Mouse (Mus musculus) layer of hippocampus, postnatal 36 days (tissue): ENCODE measurements at regions not wholly inside any gene's neighbourhood (a gene's known extent, or its start where the extent isn't known, plus 50 kb on each side); places are given as distances from the start of the nearest gene placed in this dataset.
A peak's percentile ranks its signal among the peaks of the same experiment; 100 is the strongest.

Experiments used
- DNase-seq, 2 experiments: peaks; one replicate each; pipeline ENCODE4 v3.0.0; 2022

DNA sequence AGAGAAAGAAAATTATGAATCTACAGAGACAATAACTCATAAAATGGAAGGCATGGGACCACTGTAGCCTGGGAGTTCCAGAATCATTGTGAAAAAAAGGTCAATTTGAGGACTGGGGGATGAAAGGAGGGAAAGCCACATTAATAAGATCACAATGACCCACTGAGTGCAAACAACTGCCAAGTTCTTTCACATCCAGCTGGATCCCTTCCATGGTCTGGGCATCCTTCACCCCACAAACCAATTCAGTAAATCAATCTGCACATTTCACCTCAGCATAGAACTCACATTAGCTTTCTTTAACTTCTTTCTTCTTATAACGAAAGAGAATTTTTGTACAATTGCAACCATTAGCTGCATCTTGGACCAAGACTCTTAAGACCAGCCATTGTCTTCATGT, 169.4 kb downstream of the Gm19410 start:
- DNase-seq, result no peak

DNA sequence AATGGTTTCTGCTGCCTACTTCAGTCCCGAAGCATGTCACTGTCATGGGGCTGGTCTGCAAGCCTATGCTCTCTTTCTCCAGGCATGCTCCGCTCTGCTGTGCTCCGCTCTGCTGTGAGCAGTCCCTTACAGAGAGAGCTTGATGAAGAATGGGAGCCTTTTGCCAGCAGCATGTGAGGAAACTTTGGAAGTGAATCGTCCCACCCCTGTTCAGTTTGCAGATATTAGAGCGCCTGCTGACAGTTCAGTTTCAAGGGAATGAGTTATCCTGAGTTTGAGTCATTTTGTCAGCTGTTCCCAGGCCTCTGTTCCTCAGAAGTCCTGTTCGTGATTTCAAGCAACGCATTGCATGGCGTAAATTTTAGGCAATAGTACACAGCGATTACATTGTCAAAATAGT, 173.6 kb downstream of the Gm19410 start:
- no peak for DNase-seq

DNA sequence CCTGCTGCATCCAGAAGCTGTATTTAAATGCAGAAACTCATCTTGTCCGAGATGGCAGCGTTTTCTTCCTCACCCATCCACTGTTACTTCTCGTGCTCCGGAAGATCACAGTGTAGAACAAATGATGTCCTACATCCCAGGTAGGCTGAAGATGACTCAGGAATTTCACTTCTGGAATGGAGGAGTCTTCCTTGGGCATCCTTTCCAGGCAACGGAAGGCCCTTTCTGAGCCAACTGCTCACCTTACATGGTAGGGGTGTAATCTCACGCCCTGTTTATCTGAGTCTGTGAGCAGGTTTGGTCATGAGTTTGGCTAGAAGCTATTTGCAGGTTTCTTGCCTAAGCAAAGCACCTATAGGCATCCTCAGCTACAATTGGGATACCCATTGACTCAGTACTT, 176.9 kb downstream of the Gm19410 start:
- no peak for DNase-seq

DNA sequence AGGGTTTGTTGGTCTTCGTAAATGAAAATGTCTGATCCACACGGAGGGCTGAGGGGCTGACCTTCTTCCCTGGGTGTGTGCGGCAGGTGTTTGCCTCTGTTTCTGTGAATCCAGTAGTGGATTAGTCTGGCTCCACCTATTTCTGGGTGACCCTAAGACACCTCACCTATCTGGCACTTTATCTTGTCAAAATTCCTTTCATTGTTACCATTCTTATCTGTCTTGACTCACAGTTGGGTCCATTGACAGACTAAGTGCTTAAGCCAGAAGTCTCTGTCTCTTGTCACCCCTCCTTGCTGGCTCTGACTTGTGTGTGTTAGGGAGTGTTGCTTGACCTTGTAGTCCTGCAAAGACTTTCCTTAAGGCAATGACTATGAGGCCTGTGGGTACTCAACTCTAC, 178.1 kb downstream of the Gm19410 start:
- DNase-seq, result no peak

DNA sequence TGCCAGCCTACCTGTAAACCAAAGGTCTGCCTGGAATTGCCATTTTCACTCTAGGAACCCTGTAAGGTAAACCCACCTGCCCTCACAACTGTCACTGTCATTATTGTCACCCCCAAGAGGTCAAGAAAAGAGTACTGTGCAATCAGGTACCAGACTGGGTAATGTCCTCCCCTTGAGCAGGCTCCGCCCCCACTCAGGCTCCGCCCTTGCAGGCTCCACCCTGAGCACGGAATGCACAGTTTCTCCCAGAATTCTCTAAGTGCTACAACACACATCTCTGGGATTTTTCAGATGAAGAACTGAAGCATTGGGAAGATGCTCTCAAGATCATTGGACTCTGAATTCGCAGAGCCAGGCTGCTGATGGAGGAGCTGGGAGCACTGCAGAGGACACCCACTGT, 178.9 kb downstream of the Gm19410 start:
- DNase-seq, result no peak

DNA sequence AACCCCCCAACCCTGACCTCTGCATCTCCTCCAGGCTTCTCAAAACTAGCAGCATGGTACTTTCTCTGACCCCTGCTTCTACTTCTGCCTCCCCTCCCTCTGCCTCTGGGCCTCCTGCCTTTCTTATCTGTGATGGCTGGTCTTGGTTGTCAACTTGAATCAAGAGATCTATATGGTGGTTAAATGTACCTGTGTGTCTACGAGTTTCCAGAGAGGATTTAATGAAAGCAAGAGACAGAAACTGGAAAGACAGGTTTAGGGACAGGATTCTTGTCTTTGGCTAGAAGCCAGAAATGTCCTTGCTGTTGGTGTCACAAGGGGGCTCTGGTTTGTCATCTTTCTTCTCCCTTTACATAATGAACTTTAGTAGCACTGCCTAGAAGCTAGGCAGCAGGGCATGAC, 180.9 kb downstream of the Gm19410 start:
- no peak for DNase-seq

DNA sequence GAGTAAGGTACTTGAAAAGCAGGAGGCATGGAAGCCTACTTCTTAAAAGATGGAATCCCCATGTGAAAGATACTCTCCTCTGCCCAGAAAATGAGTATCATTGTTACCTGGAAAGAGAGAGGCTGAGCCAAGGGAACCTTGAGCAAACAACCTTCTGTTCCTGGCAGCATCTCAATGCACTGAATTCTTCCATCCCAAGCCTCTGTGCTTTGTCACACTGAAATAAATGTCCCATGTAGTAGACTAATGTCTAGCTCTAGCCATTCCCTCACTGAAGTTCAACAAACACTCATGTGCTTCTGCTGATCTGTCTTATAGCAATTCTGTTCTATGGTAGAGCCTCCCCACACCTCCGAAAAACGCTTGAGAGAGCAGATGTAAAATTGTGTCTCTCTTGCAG, 182.6 kb downstream of the Gm19410 start:
- no peak for DNase-seq

DNA sequence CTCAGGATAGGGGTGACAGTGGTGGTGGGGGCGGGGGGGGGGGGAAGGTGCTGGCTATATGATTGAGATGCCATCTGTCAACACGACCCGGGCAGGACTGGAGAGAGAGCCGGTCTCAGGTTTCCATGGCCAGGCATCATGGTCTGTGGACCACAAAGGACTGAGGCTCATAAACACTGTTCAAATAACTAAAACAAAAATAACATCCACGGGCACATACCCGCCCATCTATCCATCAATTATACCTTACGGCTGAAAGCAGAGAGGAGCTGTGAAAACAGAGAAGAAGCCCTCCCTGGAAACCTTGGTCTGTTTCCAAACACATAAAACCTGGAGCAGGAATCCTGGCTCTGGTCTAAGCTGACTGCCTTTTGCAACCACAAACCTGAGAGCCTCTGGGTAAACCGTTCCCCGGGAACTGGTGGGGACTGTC, 183.2 kb downstream of the Gm19410 start:
- peak in 1 of 2 experiments; percentile 9 for DNase-seq

DNA sequence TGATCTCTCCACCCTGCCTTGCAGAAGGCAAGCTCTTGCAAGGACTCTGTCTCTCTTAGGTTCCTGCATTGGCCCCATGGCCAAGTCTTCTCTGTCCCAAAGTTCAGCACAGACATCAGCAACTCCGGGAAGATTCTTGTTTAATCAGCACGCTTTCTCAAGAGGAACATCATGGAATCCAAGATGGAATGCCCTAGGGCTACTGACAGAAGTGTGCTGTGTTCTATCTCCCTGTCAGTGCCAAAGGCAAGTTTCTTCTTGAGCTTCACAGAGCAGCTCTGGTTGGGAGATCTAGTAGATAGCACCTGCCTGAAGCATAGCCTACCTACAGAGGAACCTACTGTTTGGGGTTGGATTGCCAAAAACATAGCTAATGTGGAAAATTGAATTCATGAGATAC, 189.9 kb downstream of the Gm19410 start:
- no peak for DNase-seq

DNA sequence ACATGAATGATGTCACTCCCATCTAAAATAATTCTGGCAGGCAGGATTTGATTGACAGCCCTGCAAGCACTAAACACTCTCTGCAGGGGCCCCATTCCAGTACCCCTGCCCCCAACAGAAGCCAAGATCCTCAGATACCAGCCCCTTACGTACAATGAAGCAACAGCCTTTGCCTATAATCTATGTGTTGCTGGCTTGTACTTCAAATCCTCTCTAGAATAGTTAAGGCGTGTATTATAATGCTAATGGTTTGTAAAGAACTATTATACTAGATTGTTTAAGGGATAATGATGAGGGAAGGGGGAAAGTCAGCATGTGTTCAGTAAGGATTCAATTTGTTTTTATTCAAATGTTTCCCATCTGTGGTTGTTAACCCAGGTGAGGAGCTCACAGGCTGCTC, 190.7 kb downstream of the Gm19410 start:
- no peak for DNase-seq

DNA sequence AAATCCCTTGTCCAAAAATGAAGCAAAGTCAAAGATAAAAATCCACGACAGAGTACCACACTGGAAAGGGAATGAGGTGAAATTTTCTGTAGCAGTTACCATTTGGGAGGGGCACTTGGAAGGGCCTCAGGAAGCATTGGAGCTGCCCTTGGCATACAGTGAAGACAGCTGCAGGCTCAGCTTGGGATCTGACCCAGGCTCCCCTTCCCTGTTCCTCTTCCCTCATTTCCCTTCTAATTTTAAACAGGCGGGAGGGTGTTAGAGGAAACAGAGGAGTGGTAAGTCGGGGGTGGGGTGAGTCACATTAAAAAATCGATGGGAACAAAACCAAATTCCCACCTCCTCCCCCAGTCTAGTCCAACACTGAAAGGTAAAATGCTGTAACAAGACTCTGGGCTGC, 193.6 kb downstream of the Gm19410 start:
- no peak for DNase-seq

DNA sequence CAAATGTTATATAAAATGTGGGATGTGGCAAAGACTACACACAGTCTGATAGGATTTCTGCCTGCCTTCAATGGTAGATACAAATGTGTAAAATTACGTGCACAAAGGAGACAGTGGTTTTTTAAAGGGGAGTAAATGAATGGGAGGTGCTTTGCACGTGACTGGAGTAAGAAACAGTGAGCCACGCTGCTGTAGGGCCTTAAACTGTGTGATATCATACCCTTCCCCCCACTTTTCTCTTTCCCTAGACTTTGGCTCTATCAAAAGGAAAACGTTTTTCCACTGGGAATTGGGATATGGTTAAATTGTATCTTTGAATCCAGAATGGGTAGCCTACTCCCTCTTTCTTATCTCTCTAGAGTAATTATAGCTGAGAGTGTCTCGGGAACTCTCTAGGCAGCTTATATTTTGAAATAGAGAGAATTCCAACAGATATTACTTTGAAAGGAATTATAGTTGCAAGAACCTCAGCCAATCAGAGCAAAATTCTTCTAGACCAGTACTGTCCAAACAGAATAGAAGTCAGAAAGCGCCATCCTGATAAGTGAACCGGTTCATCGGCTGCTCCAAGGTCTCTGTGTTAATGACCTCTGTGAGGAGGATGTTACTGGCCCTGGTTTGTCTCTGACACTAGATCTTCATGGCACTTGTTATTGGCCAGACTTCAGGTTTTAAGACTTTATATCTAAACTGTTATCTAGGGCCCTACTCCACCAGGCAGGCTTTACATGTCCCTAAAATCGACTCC, 195.5 kb downstream of the Gm19410 start:
- DNase-seq, result no peak

DNA sequence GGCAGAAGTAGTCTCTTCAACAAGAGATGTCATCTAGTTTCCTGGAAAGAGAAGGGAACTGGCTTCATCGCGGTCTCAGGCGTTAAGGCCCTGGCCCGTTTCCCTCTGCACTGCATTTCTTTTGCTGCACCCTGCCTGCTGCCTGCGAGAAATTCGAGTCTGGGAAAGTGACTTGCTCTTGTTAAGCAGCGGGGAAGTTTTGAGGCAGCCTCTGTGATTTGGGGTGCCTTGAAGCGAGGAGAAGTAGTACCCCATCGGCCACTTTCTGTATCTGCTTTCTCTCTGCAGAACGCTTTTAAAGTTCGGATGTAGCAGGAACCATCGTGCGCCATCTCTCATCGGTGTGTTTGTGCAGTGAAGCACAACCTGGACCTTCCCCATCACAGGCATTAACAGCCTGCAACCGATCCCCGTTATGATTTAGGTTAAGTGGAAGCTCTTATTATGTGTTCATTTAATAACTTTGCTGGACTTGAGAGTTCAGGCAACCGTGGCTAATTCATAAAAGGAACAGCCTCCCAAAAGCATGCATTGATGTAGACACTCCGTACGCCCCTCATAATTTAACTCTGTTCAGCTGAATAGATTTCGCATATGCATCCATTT, 196.1 kb downstream of the Gm19410 start:
- no peak for DNase-seq

DNA sequence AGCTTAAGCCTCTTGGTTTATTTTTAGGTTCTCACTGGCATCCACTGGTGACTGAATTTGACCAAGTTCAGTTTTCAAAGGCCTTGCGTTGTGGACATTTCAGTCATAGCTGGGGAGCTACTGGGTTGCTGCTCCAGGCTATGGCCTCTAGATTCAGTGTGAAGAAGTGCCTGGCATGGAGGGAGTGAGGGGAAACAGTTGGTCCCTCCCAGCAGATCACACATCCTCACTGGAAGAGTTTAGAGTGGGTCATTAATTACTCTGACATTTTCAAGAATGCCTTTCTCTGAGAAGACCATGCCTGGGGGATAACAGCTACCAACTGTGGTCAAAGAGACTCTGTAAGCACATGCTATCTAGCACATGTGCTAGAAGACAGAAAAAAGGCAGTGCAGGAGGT, 199.3 kb downstream of the Gm19410 start:
- DNase-seq, result no peak

DNA sequence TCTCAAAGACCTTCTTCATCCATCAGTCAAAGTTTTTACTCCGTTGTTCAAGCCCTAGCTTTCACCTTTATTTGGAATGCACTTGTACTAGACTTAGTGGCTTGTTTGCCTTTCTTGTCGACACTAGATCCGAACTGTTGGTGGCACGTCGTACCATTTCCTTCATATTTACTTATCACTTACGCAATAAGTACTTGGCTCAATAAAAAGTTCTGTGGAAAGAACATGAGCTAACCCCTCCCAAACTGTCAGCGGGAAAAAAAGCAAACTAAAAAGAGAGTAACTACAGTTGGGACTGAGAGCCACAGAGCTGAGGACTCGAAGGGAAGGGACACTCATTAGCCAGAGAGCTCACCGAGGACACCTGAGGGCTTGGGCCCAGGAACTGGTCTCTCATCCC, 202.8 kb downstream of the Gm19410 start:
- DNase-seq, result no peak

DNA sequence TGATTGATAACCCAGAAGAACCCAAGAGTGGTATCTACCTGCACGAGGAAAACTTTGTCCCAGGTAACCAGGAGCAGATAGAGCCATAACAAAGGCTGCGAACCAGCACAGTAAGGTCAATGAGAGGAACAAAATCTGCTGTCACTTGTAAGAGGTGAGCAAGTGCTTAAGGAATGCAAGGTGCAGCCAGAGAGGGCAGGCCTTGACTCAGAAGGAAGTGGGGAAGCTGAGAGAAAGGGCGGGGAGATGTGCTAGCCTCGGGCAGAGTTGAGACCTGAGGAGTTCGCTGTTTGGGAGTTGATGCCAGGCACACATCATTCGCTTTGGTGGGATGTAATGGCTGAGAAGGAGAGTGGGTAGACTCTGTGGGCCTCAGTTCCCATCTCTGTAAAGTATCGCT, 205.5 kb downstream of the Gm19410 start:
- no peak for DNase-seq

DNA sequence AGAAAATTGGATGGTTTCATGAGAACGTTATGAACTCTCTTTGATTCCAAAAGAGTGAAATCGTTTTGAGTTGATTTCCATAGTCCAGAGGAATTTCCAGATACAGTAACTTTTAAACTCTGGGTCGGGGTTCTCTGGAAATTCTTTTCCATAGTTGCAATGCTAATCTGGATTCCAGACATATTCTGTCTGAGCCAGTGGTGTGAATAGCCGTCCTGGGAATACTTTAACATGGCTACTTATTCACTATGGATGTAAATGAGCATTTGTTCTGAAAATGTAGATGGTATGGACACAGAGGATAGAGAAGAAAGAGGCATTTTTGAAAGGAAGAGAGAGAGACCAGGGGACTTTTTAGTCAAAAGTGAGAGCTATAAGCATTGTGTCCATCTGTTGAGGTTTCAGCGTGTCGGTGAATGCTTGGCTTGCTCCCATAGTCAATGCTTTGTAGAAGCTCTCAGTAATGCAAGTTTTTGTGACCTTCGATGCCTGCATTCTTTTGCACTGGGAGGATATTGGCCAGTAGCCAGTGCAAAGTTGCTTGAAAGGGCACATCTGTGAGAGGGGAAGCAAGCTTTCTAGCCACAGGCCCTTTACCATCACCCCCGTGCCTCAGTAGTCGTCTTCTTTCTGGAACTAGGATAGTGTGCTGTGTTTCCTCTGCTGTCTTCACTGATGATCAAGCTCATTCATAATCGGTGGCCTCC, 208.9 kb downstream of the Gm19410 start:
- DNase-seq, result no peak

DNA sequence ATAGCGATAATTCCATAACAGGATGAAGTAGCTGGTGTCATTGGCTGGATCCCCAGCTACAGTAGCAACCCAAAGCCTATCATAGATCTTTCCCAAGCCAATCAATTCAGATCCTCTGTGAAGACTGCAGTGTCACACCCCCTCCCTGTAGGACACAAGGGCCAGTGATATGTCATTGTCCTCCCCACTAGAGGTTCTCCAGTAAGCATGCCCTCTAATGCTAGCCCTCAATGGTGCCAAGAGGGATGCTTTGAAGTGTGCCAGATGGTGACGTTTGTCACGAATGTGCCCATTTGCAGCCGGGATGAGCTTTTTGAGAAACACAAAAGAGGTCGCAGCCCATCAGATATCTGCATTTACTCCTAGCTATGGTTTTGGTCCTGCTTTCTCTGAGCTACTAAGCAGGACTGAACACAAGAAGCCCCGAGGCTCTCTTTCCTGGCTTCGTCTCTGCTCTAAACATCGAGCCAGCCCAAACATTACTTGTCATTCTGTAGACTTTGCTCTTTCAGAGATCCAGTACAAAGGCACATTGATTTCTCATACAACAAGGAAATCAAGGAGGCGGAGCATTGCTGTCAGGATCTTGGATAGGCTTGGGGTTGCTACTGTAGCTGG, 214.2 kb downstream of the Gm19410 start:
- no peak for DNase-seq

DNA sequence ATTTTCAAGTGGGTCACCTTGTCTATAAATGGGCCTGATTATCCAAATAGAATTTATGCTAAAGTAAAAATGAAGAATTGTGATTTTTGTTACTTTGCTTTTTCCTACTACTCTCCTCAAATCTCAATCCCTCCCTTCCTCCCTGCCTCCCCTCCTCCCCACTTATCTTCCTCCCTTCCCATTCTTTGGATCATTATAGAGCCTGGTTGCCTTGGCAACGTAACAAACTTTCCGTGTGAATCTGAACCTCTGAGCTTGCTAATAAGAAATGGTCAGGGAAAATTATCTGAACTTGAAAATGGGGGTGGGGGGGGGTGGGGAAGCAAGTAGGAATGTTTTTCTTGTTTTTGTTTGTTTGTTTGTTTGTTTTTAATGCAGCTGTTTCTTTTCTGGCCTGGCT, 217.5 kb downstream of the Gm19410 start:
- no peak for DNase-seq

DNA sequence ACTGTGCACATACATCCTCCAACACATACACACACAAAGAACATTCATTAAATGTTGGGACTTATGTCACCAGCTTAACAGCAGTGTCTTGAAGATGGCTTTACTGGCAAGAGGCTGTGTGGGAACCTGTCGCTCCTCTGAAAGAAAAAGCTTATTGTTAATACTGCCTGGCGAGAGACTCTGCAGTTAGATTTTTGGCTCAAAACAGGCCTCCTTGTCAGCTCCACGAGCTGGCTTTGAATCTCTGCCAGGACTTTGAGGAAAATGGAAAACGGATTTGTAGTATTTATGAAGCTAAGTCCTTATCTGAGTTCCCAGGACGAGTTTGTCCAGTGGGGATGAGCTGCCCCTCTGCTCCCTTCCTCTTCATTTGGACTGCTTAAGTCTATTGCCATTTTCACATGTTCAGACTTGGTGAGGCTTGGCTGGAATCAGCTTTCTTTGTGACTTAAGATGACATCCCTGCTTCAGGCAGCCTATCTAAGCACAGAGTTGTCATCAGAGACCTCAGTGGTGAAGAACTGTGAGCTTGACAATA, 219.6 kb downstream of the Gm19410 start:
- DNase-seq, result no peak

DNA sequence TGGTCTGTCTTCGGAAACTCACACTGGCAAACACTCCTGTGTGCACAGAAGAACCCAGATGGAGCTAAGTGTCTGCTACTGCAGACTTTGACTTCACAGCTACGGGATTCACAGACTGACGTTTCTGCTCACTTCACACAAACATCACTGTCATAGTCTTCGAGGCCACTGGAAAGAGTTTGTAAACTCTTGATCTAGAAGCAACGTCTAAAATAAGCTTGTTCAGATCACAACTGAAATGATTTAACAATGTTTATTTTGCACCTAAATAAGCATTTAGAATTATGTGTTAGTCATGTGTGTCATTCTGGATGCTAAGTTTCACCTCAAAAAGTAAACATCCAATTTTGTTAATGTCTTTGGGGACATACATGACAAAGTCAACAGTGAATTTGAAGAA, 221.7 kb downstream of the Gm19410 start:
- DNase-seq, result no peak

DNA sequence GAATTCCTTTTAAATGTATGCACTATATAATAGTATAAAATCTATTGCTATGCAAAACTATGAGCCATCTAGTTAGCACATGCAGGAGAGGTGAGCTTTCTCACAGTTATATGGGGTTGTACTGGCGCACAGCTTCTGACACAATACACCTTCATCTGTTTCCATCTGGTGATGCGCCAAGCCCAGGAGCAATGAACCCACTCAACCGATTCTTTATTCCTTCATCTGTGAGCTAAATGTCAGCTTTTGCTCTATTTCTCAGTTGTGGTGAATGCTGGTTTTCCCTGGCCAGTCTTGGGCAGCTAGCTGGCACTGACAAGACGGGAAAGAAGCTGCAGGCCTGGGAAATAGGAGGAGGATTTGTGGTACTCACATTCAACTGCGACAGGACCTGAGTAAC, 225.4 kb downstream of the Gm19410 start:
- DNase-seq, result no peak

DNA sequence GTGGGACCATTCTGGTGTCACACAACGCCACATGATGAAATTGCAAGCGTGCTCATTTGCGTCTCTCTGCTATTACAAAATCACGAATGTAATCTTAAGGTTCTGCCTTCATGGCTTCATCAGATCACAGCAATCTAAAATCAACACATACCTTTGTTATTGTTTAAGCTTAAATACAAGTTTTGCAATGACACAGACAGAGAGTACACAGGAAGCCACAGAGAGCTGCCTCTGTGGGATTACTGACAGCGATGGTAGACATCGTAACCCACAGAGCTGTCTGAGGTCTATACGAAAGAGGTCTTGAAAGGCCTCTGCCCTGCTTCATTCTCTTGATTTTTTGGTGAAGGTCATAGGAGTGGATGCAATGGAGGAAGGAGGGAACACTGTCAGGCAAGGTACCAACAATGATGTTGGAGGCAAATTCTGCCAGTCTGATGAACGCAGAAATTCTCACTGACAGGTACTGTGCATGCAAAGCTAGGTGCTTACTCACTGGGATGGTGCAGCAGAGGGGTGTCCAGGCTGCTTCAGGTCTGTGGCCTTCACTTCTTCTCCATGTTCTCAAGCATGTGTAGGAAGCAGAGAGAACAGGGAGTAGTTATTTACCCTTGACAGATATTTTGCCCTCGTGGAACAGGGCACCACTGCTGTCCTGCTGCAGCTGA, 226.5 kb downstream of the Gm19410 start:
- no peak for DNase-seq
